Mouse (Mus musculus): ENCODE measurements around the gene Nudt13. TPM values are rescaled to one million over a fixed set of nuclear protein-coding genes. Genes with fewer than 3 reads are reported as not detected.
"Not testable (repeated sequence)": the region's sequence is repeated elsewhere in the genome, so short reads cannot be mapped to it uniquely, and the experiment has no call there.

The Nudt13 gene
- polyA plus RNA-seq, 1 experiment: 106 TPM

- not testable (repeated sequence) for H3K27ac ChIP-seq (replicated peaks; ENCODE audit: low read depth, low read length); H3K4me3 ChIP-seq (ENCODE audit: insufficient read depth, low read depth, low read length); H3K4me1 ChIP-seq (ENCODE audit: control insufficient read depth, insufficient read depth, insufficient read length, low read length)
Observed at GRCm38 (mm10) chr14:20305085-20305484, 10.6 kb downstream of the Nudt13 start.

- no peak overlapping the region for H3K27ac ChIP-seq (replicated peaks; ENCODE audit: low read depth, low read length)
- H3K4me1 ChIP-seq (ENCODE audit: control insufficient read depth, insufficient read depth, insufficient read length, low read length): no peaks in the 10 kb centered on the region
- H3K4me3 ChIP-seq (ENCODE audit: insufficient read depth, low read depth, low read length): no peak overlapping the region
Observed at GRCm38 (mm10) chr14:20315137-20315536, 20.6 kb downstream of the Nudt13 start.

DNA sequence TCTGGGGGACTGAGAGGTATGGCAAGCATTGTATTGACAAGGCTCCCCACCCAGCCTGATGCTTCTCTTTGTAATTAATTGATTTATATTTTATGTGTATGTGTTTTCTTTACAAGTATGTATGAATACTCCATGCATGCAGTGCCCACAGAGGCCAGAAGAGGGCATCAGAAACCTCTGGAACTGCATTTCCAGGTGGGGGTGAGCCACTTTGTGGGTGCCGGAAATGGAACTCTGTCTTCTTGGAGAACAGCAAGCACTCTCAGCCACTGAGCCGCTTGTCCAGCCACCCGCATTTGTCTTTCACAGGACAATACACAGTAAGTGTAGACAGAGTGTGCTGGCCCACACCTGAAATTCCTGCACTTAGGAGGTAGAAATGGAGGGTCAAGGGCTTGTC, 24.9 kb downstream of the Nudt13 start:
- no peak overlapping the region for H3K27ac ChIP-seq (replicated peaks; ENCODE audit: low read depth, low read length)
- H3K4me3 ChIP-seq (ENCODE audit: insufficient read depth, low read depth, low read length): no peak overlapping the region
- no peaks in the 10 kb centered on the region for H3K4me1 ChIP-seq (ENCODE audit: control insufficient read depth, insufficient read depth, insufficient read length, low read length)

DNA sequence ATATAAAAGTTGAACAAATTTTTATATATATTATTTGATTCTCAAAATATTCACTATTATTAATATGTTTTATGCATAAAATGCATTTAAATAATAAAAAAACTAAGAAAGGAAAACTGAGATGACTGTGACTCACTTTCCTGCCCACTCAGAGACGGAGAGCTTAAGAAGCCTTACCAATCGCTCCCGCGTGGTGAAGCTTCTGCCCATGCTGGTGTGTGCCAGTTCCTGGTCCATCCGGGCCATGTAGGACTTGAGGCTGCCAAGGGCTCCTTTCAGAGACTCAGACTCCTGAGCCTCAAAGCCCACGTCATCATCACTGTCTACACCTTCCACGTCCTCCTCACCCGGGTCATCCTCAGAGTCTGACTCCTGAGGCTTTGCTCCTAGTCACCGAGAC, 29.7 kb downstream of the Nudt13 start:
- H3K4me1 ChIP-seq (ENCODE audit: control insufficient read depth, insufficient read depth, insufficient read length, low read length): no peaks in the 10 kb centered on the region
- no peak overlapping the region for H3K4me3 ChIP-seq (ENCODE audit: insufficient read depth, low read depth, low read length)
- no peak overlapping the region for H3K27ac ChIP-seq (replicated peaks; ENCODE audit: low read depth, low read length)

- Histone ChIP-seq H3K4me3 (ENCODE audit: insufficient read depth, low read depth, low read length) (no peak overlapping the region), H3K27ac (replicated peaks; ENCODE audit: low read depth, low read length) (no peak overlapping the region), H3K4me1 (ENCODE audit: control insufficient read depth, insufficient read depth, insufficient read length, low read length) (no peaks in the 10 kb centered on the region)
Observed at GRCm38 (mm10) chr14:20328474-20328873, 34.0 kb downstream of the Nudt13 start.

GRCm38 (mm10) chr14:20331316-20331715, 36.8 kb downstream of the Nudt13 start:
- no peak overlapping the region for H3K27ac ChIP-seq (replicated peaks; ENCODE audit: low read depth, low read length)
- H3K4me1 ChIP-seq (ENCODE audit: control insufficient read depth, insufficient read depth, insufficient read length, low read length): no peaks in the 10 kb centered on the region
- no peak overlapping the region for H3K4me3 ChIP-seq (ENCODE audit: insufficient read depth, low read depth, low read length)

- no peak overlapping the region for H3K4me3 ChIP-seq (ENCODE audit: insufficient read depth, low read depth, low read length)
- H3K4me1 ChIP-seq (ENCODE audit: control insufficient read depth, insufficient read depth, insufficient read length, low read length): no peaks in the 10 kb centered on the region
- H3K27ac ChIP-seq (replicated peaks; ENCODE audit: low read depth, low read length): no peak overlapping the region
Observed at GRCm38 (mm10) chr14:20339415-20339814, 44.9 kb downstream of the Nudt13 start.

DNA sequence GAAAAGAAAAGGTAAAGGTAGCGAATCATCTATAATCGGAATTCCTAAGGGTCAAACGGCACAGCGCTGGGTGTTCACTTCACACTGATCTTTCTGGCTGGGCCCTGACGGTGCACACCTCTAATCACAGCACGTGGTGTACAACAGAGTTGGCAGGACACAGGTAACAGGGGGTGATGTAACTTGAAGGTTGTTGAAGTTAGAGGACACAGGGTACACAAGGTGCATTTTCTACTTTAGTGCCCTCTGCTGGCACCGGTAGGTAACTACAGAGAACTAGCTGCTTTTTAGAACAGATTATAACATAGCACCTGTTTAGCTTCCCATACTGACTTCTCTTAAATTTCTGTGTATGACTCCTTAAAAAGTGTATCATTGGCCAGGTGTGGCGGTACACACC, 45.7 kb downstream of the Nudt13 start:
- Histone ChIP-seq H3K27ac (replicated peaks; ENCODE audit: low read depth, low read length) (no peak overlapping the region), H3K4me1 (ENCODE audit: control insufficient read depth, insufficient read depth, insufficient read length, low read length) (no peaks in the 10 kb centered on the region), H3K4me3 (ENCODE audit: insufficient read depth, low read depth, low read length) (no peak overlapping the region)

- no peak overlapping the region for H3K4me3 ChIP-seq (ENCODE audit: insufficient read depth, low read depth, low read length)
- no peaks in the 10 kb centered on the region for H3K4me1 ChIP-seq (ENCODE audit: control insufficient read depth, insufficient read depth, insufficient read length, low read length)
- no peak overlapping the region for H3K27ac ChIP-seq (replicated peaks; ENCODE audit: low read depth, low read length)
Observed at GRCm38 (mm10) chr14:20340866-20341265, 46.4 kb downstream of the Nudt13 start.

DNA sequence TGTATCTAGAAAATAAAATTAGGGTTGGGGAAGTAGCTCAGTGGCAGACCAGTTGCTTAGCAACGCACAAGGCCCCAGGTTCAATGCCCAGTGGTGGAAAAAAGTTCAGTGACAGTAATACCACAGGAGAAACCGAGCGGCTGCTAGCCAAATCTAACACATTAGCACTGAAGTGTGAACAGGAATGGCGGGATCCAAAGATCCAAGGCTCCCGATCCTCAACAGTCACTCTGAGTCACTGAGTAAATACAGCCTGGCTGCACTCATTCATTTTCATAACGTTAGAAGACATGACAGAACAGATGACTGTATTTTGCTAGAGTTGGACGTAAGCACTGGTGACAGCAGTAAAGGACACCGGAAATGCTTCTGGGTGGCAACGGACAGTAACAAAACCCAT, 51.4 kb downstream of the Nudt13 start:
- no peak overlapping the region; the same call in 1 of the 2 replicates for H3K4me3 ChIP-seq (ENCODE audit: insufficient read depth, low read depth, low read length)
- H3K4me1 ChIP-seq (ENCODE audit: control insufficient read depth, insufficient read depth, insufficient read length, low read length): no peaks in the 10 kb centered on the region
- H3K27ac ChIP-seq (replicated peaks; ENCODE audit: low read depth, low read length): no peak overlapping the region

DNA sequence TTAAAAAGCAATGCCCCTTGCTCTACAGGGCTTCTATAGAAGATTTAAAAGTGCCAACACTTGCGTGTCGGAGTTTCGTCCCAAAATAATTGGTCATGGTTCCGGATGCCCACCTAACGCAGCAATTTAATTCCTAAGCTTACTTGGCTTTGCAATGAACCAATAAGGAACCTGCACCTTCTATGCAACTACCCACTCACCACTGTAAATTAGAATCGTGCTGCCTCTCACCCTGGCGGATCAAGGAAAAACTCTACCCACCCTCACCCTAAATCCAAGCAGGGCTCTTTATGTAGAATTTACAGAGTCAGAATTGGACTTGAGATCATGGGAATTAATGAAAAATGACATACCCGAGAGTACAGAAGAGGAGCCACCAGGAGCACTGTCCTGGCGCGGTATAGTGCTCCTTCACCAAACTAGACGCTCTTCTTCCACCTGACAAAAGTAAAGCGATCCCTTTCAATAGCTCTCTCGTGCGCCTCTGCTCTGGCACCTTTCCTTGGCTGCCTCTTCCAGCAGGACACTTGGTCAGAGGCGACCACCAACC, 53.0 kb downstream of the Nudt13 start:
- peak overlapping the region; percentile 79 for H3K27ac ChIP-seq (replicated peaks; ENCODE audit: low read depth, low read length)
- no peaks in the 10 kb centered on the region for H3K4me1 ChIP-seq (ENCODE audit: control insufficient read depth, insufficient read depth, insufficient read length, low read length)
- H3K4me3 ChIP-seq (ENCODE audit: insufficient read depth, low read depth, low read length): peak overlapping the region; percentile 98

GRCm38 (mm10) chr14:20347991-20348541, 53.6 kb downstream of the Nudt13 start, which contains the start of the genes Ecd and Fam149b:
Gene Ecd, minus strand, starts transcription at chr14:20348121.
Gene Fam149b, plus strand, starts transcription at chr14:20348162.
- H3K27ac ChIP-seq (replicated peaks; ENCODE audit: low read depth, low read length): peak within 1 kb of the TSS; percentile 79
- H3K4me1 ChIP-seq (ENCODE audit: control insufficient read depth, insufficient read depth, insufficient read length, low read length): no peaks in the 10 kb centered on the region
- peak within 1 kb of the TSS; percentile 98 for H3K4me3 ChIP-seq (ENCODE audit: insufficient read depth, low read depth, low read length)

DNA sequence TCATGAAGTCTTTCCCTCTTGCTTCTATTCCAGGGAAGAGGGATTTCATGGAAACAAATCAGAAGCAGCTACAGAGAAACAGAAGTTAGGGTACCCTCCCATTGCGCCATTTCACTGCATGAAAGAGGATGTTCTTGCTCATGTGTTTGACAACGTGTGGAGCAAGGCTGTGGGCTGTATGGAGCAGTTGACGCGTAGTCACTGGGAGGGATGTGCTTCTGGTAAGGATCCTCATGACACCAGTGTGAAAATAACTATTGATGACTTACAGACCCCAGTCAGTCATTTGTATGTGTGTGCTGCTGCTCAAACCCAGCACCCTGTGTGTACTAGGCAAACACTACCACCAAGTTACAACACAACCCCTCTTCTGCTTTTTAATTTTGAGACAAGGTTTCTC, 68.7 kb downstream of the Nudt13 start:
- Histone ChIP-seq H3K4me3 (ENCODE audit: insufficient read depth, low read depth, low read length) (no peak overlapping the region), H3K4me1 (ENCODE audit: control insufficient read depth, insufficient read depth, insufficient read length, low read length) (no peaks in the 10 kb centered on the region), H3K27ac (replicated peaks; ENCODE audit: low read depth, low read length) (no peak overlapping the region)

Other genes with a start within 250 kb of the Nudt13 start
- gene Saysd1, start 156.2 kb upstream of the Nudt13 start, polyA plus RNA-seq (2012; ENCODE audit: insufficient read depth, insufficient read length, missing spikeins): 2.5 and 3.7 TPM in 2 replicates
- 0.54 and 0.59 TPM in 2 replicates for gene Kcnk5, start 112.9 kb upstream of the Nudt13 start, polyA plus RNA-seq (2012; ENCODE audit: insufficient read depth, insufficient read length, missing spikeins)
- not detected in 2 replicates for gene Kcnk16, start 25.5 kb upstream of the Nudt13 start, polyA plus RNA-seq (2012; ENCODE audit: insufficient read depth, insufficient read length, missing spikeins)
- gene Ecd, start 53.4 kb downstream of the Nudt13 start, polyA plus RNA-seq (2012; ENCODE audit: insufficient read depth, insufficient read length, missing spikeins): 18.7 and 18.9 TPM in 2 replicates
- 51.1 and 52.7 TPM in 2 replicates for gene Fam149b, start 53.5 kb downstream of the Nudt13 start, polyA plus RNA-seq (2012; ENCODE audit: insufficient read depth, insufficient read length, missing spikeins)
- 19.8 and 23.9 TPM in 2 replicates for gene Dnajc9, start 94.2 kb downstream of the Nudt13 start, polyA plus RNA-seq (2012; ENCODE audit: insufficient read depth, insufficient read length, missing spikeins)
- gene Mrps16, start 98.9 kb downstream of the Nudt13 start, polyA plus RNA-seq (2012; ENCODE audit: insufficient read depth, insufficient read length, missing spikeins): 161 and 166 TPM in 2 replicates
- gene Cfap70, start 157.5 kb downstream of the Nudt13 start, polyA plus RNA-seq (2012; ENCODE audit: insufficient read depth, insufficient read length, missing spikeins): not detected in 2 replicates
- 77.1 and 98.1 TPM in 2 replicates for gene Anxa7, start 185.4 kb downstream of the Nudt13 start, polyA plus RNA-seq (2012; ENCODE audit: insufficient read depth, insufficient read length, missing spikeins)
- not detected in 2 replicates for gene Mss51, start 202.2 kb downstream of the Nudt13 start, polyA plus RNA-seq (2012; ENCODE audit: insufficient read depth, insufficient read length, missing spikeins)